Mouse (Mus musculus): ENCODE measurements around the gene Fscn1.

DNA sequence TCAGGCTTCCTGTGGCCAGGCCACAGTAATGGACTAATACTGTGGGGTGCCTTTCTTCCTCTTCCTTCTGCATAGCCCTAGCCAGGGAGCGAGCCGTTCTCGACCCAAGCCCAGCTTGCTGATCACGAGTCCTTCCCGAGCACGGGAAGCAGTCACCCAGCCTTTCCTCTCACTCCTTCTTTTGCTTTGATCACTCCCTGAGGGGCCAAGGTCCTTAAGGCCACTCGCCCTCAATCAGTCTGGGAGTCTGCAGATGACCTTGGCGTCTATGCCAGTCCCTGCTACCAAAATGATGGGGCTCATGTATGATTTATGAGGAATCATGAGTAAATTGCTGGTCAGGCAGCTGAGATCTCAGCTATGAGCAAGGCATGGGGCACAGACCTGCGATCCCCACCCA, 37.4 kb downstream of the Fscn1 start:
- TF ChIP-seq CTCF (conservative IDR thresholded peaks at IDR 0.05; ENCODE audit: low read length) (no peak), NANOG (IDR thresholded peaks at IDR 0.05; ENCODE audit: borderline replicate concordance, low read length) (no peak)
